Mouse (Mus musculus): ENCODE data around the gene Nfic. TPM values are rescaled to one million over a fixed set of nuclear protein-coding genes. Genes with fewer than 3 reads are reported as not detected.

Nfic gene
- total and polyA plus RNA-seq, 3 experiments, result 2.0 to 9.7 TPM; not detected in 1

- H3K36me3 ChIP-seq (ENCODE audit: control insufficient read depth in 1 of 2, insufficient read depth in 2 of 2, low read length in 2 of 2), result peaks cover 0 to 6% of the 10 kb centered on the region in 2 experiments; a peak in 2 of 4 replicates
- peak; percentile 52 for DNase-seq (ENCODE audit: low read depth, low spot score)
- H3K27ac ChIP-seq (ENCODE audit: control insufficient read depth, low read depth, low read length), result no peak overlapping the region
- no peak overlapping the region for H3K4me3 ChIP-seq (ENCODE audit: control insufficient read depth in 1 of 2, insufficient read depth in 1 of 2, low read depth in 2 of 2, low read length in 2 of 2)
- H3K4me1 ChIP-seq (ENCODE audit: control insufficient read depth in 1 of 2, insufficient read depth in 2 of 2, low read length in 2 of 2), result peaks cover 0 to 15% of the 10 kb centered on the region in 2 experiments; a peak in 2 of 4 replicates
- H3K9me3 ChIP-seq (replicated peaks; ENCODE audit: insufficient read depth, low read length), result no peaks in the 10 kb centered on the region
- TF ChIP-seq ZNF384 (IDR thresholded peaks at IDR 0.05; ENCODE audit: low read depth, low read length), result no peak
- TF ChIP-seq MYC (IDR thresholded peaks at IDR 0.05; ENCODE audit: low read depth, low read length), result no peak
- 0 out of 2 replicates have a peak, but pooled peaks have one; percentile 38 for TF ChIP-seq HCFC1 (IDR thresholded peaks at IDR 0.05; ENCODE audit: low read depth, low read length)
- TF ChIP-seq CHD1 (IDR thresholded peaks at IDR 0.05; ENCODE audit: low read depth, low read length), result no peak
- no peak for TF ChIP-seq NRF1 (IDR thresholded peaks at IDR 0.05; ENCODE audit: insufficient read depth, low read depth, low read length, poor library complexity, severe bottlenecking)
- no peak for TF ChIP-seq ZKSCAN1 (IDR thresholded peaks at IDR 0.05; ENCODE audit: low read depth, low read length)
- TF ChIP-seq CTCF (IDR thresholded peaks at IDR 0.05 in 2 of 3, conservative IDR thresholded peaks at IDR 0.05 in 1 of 3; ENCODE audit: control insufficient read depth in 1 of 3, insufficient read depth in 1 of 3, low read depth in 2 of 3, low read length in 3 of 3, poor library complexity in 1 of 3, severe bottlenecking in 1 of 3), result no peak
- TF ChIP-seq SIN3A (IDR thresholded peaks at IDR 0.05; ENCODE audit: low read length), result 0 out of 2 replicates have a peak, but pooled peaks have one; percentile 22
- no peak for TF ChIP-seq USF1 (IDR thresholded peaks at IDR 0.05; ENCODE audit: low read depth, low read length)
- TF ChIP-seq MAX (IDR thresholded peaks at IDR 0.05; ENCODE audit: low read length), result no peak
- H3K9ac ChIP-seq (ENCODE audit: control insufficient read depth, low read depth, low read length, poor library complexity, severe bottlenecking), result no peak overlapping the region
- H3K27me3 ChIP-seq (ENCODE audit: control insufficient read depth in 1 of 2, insufficient read depth in 2 of 2, low read length in 2 of 2), result no peaks in the 10 kb centered on the region
- peaks cover 24% of the 10 kb centered on the region for H3K79me2 ChIP-seq (ENCODE audit: control insufficient read depth, insufficient read depth, low read length, poor library complexity)
These were observed 93.0 kb downstream of the Nfic start for GRCm38 (mm10) chr10:81362336-81362949.

GRCm38 (mm10) chr10:81360721-81361120 lies 94.7 kb downstream of the Nfic start:
- DNase-seq (ENCODE audit: low read depth, low spot score), result no peak
- H3K4me3 ChIP-seq (ENCODE audit: control insufficient read depth in 1 of 2, insufficient read depth in 1 of 2, low read depth in 2 of 2, low read length in 2 of 2), result no peak overlapping the region

GRCm38 (mm10) chr10:81358841-81359240 lies 96.6 kb downstream of the Nfic start:
- Histone ChIP-seq H3K4me3 (ENCODE audit: control insufficient read depth in 1 of 2, insufficient read depth in 1 of 2, low read depth in 2 of 2, low read length in 2 of 2) (peak overlapping the region; percentile 49 to 57), H3K4me1 (ENCODE audit: control insufficient read depth in 1 of 2, insufficient read depth in 2 of 2, low read length in 2 of 2) (peaks cover 0 to 27% of the 10 kb centered on the region in 2 experiments; a peak in 3 of 4 replicates), H3K9ac (ENCODE audit: control insufficient read depth, low read depth, low read length, poor library complexity, severe bottlenecking) (peak overlapping the region; percentile 71), H3K9me3 (replicated peaks; ENCODE audit: insufficient read depth, low read length) (no peaks in the 10 kb centered on the region), H3K79me2 (ENCODE audit: control insufficient read depth, insufficient read depth, low read length, poor library complexity) (peaks cover 27% of the 10 kb centered on the region), H3K27me3 (ENCODE audit: control insufficient read depth in 1 of 2, insufficient read depth in 2 of 2, low read length in 2 of 2) (no peaks in the 10 kb centered on the region), H3K36me3 (ENCODE audit: control insufficient read depth in 1 of 2, insufficient read depth in 2 of 2, low read length in 2 of 2) (peaks cover 0 to 17% of the 10 kb centered on the region in 2 experiments; a peak in 3 of 4 replicates), H3K27ac (ENCODE audit: control insufficient read depth, low read depth, low read length) (peak overlapping the region; percentile 8)
- TF ChIP-seq TBP (IDR thresholded peaks at IDR 0.05; ENCODE audit: low read depth, low read length) (peak; percentile 62; the same call in 1 of the 2 replicates), SIN3A (IDR thresholded peaks at IDR 0.05; ENCODE audit: low read length) (peak; percentile 40; the same call in 1 of the 2 replicates), TCF12 (IDR thresholded peaks at IDR 0.05; ENCODE audit: low read depth, low read length) (no peak)
- DNase-seq (ENCODE audit: low read depth, low spot score), result peak; percentile 65

More at GRCm38 (mm10) chr10:81360721-81361120, 94.7 kb downstream of the Nfic start:
- Histone ChIP-seq H3K79me2 (ENCODE audit: control insufficient read depth, insufficient read depth, low read length, poor library complexity) (peaks cover 27% of the 10 kb centered on the region), H3K27me3 (ENCODE audit: control insufficient read depth in 1 of 2, insufficient read depth in 2 of 2, low read length in 2 of 2) (no peaks in the 10 kb centered on the region), H3K36me3 (ENCODE audit: control insufficient read depth in 1 of 2, insufficient read depth in 2 of 2, low read length in 2 of 2) (peaks cover 0 to 11% of the 10 kb centered on the region in 2 experiments; a peak in 3 of 4 replicates), H3K27ac (ENCODE audit: control insufficient read depth, low read depth, low read length) (no peak overlapping the region), H3K4me1 (ENCODE audit: control insufficient read depth in 1 of 2, insufficient read depth in 2 of 2, low read length in 2 of 2) (peaks cover 0 to 23% of the 10 kb centered on the region in 2 experiments; a peak in 3 of 4 replicates), H3K9ac (ENCODE audit: control insufficient read depth, low read depth, low read length, poor library complexity, severe bottlenecking) (no peak overlapping the region), H3K9me3 (replicated peaks; ENCODE audit: insufficient read depth, low read length) (no peaks in the 10 kb centered on the region)
- TF ChIP-seq USF1 (IDR thresholded peaks at IDR 0.05; ENCODE audit: low read depth, low read length) (0 out of 2 replicates have a peak, but pooled peaks have one; percentile 10), MYC (IDR thresholded peaks at IDR 0.05; ENCODE audit: low read depth, low read length) (no peak), UBTF (IDR thresholded peaks at IDR 0.05; ENCODE audit: borderline replicate concordance, insufficient read depth, low read depth, low read length) (no peak)

Data from MEL (cell line).